Mouse (Mus musculus) brain, embryonic 14.5 days (tissue): ENCODE measurements around the gene Shisa7. TPM values are rescaled to one million over a fixed set of nuclear protein-coding genes. Genes with fewer than 3 reads are reported as not detected.
"Not testable (repeated sequence)": the region's sequence is repeated elsewhere in the genome, so short reads cannot be mapped to it uniquely, and the experiment has no call there.

Experiments
- DNase-seq: peaks from one replicate; pipeline ENCODE4 v3.0.0-alpha.2; 2011; ENCODE audit warnings: low read depth
- CTCF ChIP-seq: fragments of 200-500 bp; IDR thresholded peaks from 2 replicates; pipeline ENCODE4 v1.5.1; 2012; ENCODE audit warnings: inconsistent platforms, mild to moderate bottlenecking, moderate library complexity, borderline replicate concordance; ENCODE audit not compliant: insufficient read depth, insufficient read length; ENCODE audit errors: extremely low read depth
- POLR2A ChIP-seq: fragments of 200-500 bp; IDR thresholded peaks from 2 replicates; pipeline ENCODE4 v1.6.1; 2012; ENCODE audit warnings: mild to moderate bottlenecking, inconsistent platforms, borderline replicate concordance; ENCODE audit not compliant: poor library complexity, insufficient read depth, insufficient read length, severe bottlenecking; ENCODE audit errors: extremely low read depth
- polyA plus RNA-seq: library from polyadenylated mRNA; depleted of rRNA; stranded (reverse); fragments of >200 nt; gene quantifications from 2 replicates; pipeline ENCODE4 v1.2.3, GENCODE M21; 2012; rRNA removed

Gene Shisa7
- 145 and 170 TPM in 2 replicates for polyA plus RNA-seq

- no peak for DNase-seq
- no peak for TF ChIP-seq POLR2A
- TF ChIP-seq CTCF: no peak
Measured at GRCm38 (mm10) chr7:4844245-4844916, at the start of gene Shisa7. Shisa7 (minus strand) TSS chr7:4844696.

GRCm38 (mm10) chr7:4886680-4887079 lies 42.2 kb upstream of the Shisa7 start:
- TF ChIP-seq CTCF (no peak), POLR2A (no peak)
- DNase-seq: no peak

- DNase-seq: not testable (repeated sequence)
Measured at GRCm38 (mm10) chr7:4879036-4879435, 34.5 kb upstream of the Shisa7 start.

GRCm38 (mm10) chr7:4878186-4878585 lies 33.7 kb upstream of the Shisa7 start:
- TF ChIP-seq POLR2A (no peak), CTCF (peak; percentile 15; the same call in 1 of the 2 replicates)
- no peak for DNase-seq

- DNase-seq: no peak
- TF ChIP-seq POLR2A: no peak
Measured at GRCm38 (mm10) chr7:4877226-4877625, 32.7 kb upstream of the Shisa7 start.

GRCm38 (mm10) chr7:4876753-4877221 lies 32.3 kb upstream of the Shisa7 start, which contains the start of gene Isoc2a:
Isoc2a (plus strand) TSS chr7:4877153.
- TF ChIP-seq POLR2A (no peak), CTCF (no peak)
- peak; percentile 98 for DNase-seq

GRCm38 (mm10) chr7:4870133-4870532 lies 25.6 kb upstream of the Shisa7 start, which contains the start of gene Isoc2b:
Isoc2b (minus strand) TSS chr7:4870258.
- DNase-seq: peak; percentile 19
- TF ChIP-seq CTCF (no peak), POLR2A (no peak)

GRCm38 (mm10) chr7:4866631-4867180 lies 22.2 kb upstream of the Shisa7 start:
- no peak for TF ChIP-seq CTCF
- TF ChIP-seq POLR2A: no peak
- DNase-seq: no peak

GRCm38 (mm10) chr7:4865579-4866493 lies 21.3 kb upstream of the Shisa7 start:
- peak; percentile 99 for DNase-seq
- TF ChIP-seq CTCF: no peak
- peak; percentile 70; the same call in 1 of the 2 replicates for TF ChIP-seq POLR2A

GRCm38 (mm10) chr7:4865090-4865489 lies 20.6 kb upstream of the Shisa7 start:
- TF ChIP-seq POLR2A (no peak), CTCF (peak; percentile 36; the same call in 1 of the 2 replicates)
- peak; percentile 62 for DNase-seq

- no peak for TF ChIP-seq POLR2A
- TF ChIP-seq CTCF: no peak
- no peak for DNase-seq
Measured at GRCm38 (mm10) chr7:4864130-4864845, 19.8 kb upstream of the Shisa7 start.

- no peak for DNase-seq
- no peak for TF ChIP-seq CTCF
- no peak for TF ChIP-seq POLR2A
Measured at GRCm38 (mm10) chr7:4863541-4864080, 19.1 kb upstream of the Shisa7 start.
